Mouse (Mus musculus): Measurements from ENCODE around the gene Scn8a. TPM values are rescaled to one million over a fixed set of nuclear protein-coding genes. Genes with fewer than 3 reads are reported as not detected.

The Scn8a gene
- polyA plus RNA-seq, 1 experiment from 2014 or later: 12.7 TPM

GRCm38 (mm10) chr15:101052560-101053501 lies 183.2 kb downstream of the Scn8a start:
- peaks cover 14% of the 10 kb centered on the region for H3K27me3 ChIP-seq (ENCODE audit: control insufficient read depth, insufficient read depth, low read length)
- DNase-seq (ENCODE audit: low spot score) (peak; percentile 79), ATAC-seq (ENCODE audit: insufficient read depth, low FRiP score, low TSS enrichment) (no peak)
- no peak overlapping the region for H3K27ac ChIP-seq (ENCODE audit: low read depth, low read length)
- peak overlapping the region; percentile 41; the same call in 1 of the 2 replicates for H3K9ac ChIP-seq (ENCODE audit: low read length)
- peaks cover 16% of the 10 kb centered on the region for H3K4me1 ChIP-seq (ENCODE audit: control insufficient read depth, insufficient read depth, low read length)
- WGBS: 10% methylated on average over 103 of the region's 120 CpGs
- H3K36me3 ChIP-seq (ENCODE audit: control insufficient read depth, insufficient read depth, low read length): no peaks in the 10 kb centered on the region
- H3K4me2 ChIP-seq (ENCODE audit: low read depth): peak overlapping the region; percentile 50
- H3K9me3 ChIP-seq (ENCODE audit: control insufficient read depth, low read length): no peaks in the 10 kb centered on the region
- H3K4me3 ChIP-seq (ENCODE audit: low read depth, low read length): peak overlapping the region; percentile 27

- ATAC-seq (ENCODE audit: insufficient read depth, low FRiP score, low TSS enrichment) (no peak), DNase-seq (ENCODE audit: low spot score) (peak; percentile 33)
- no peak overlapping the region; the same call in 1 of the 2 replicates for H3K27ac ChIP-seq (ENCODE audit: low read depth, low read length)
- H3K4me3 ChIP-seq (ENCODE audit: low read depth, low read length): peak overlapping the region; percentile 27
- H3K4me2 ChIP-seq (ENCODE audit: low read depth): peak overlapping the region; percentile 50
- H3K9ac ChIP-seq (ENCODE audit: low read length): peak overlapping the region; percentile 41
- peaks cover 16% of the 10 kb centered on the region for H3K4me1 ChIP-seq (ENCODE audit: control insufficient read depth, insufficient read depth, low read length)
- no peaks in the 10 kb centered on the region for H3K36me3 ChIP-seq (ENCODE audit: control insufficient read depth, insufficient read depth, low read length)
- 8% methylated on average over 61 of the region's 65 CpGs for WGBS
- peaks cover 14% of the 10 kb centered on the region for H3K27me3 ChIP-seq (ENCODE audit: control insufficient read depth, insufficient read depth, low read length)
- H3K9me3 ChIP-seq (ENCODE audit: control insufficient read depth, low read length): no peaks in the 10 kb centered on the region
Observed at GRCm38 (mm10) chr15:101053832-101054459, 184.3 kb downstream of the Scn8a start.

GRCm38 (mm10) chr15:101054541-101054940 lies 184.9 kb downstream of the Scn8a start:
- no peak overlapping the region for H3K4me3 ChIP-seq (ENCODE audit: low read depth, low read length)

GRCm38 (mm10) chr15:101056225-101056624 lies 186.6 kb downstream of the Scn8a start:
- H3K4me2 ChIP-seq (ENCODE audit: low read depth): no peak overlapping the region
- H3K4me3 ChIP-seq (ENCODE audit: low read depth, low read length): no peak overlapping the region
- peak; percentile 61 for DNase-seq (ENCODE audit: low spot score)
- peak; percentile 63; the same call in 1 of the 2 replicates for ATAC-seq (ENCODE audit: insufficient read depth, low FRiP score, low TSS enrichment)
- no peak overlapping the region for H3K27ac ChIP-seq (ENCODE audit: low read depth, low read length)
- H3K9ac ChIP-seq (ENCODE audit: low read length): no peak overlapping the region
- WGBS: 42% methylated on average over 10 of the region's 10 CpGs
- H3K27me3 ChIP-seq (ENCODE audit: control insufficient read depth, insufficient read depth, low read length): peaks cover 14% of the 10 kb centered on the region
- peaks cover 28% of the 10 kb centered on the region for H3K4me1 ChIP-seq (ENCODE audit: control insufficient read depth, insufficient read depth, low read length)
- no peaks in the 10 kb centered on the region for H3K9me3 ChIP-seq (ENCODE audit: control insufficient read depth, low read length)
- H3K36me3 ChIP-seq (ENCODE audit: control insufficient read depth, insufficient read depth, low read length): no peaks in the 10 kb centered on the region

More at GRCm38 (mm10) chr15:101054541-101054940, 184.9 kb downstream of the Scn8a start:
- H3K4me1 ChIP-seq (ENCODE audit: control insufficient read depth, insufficient read depth, low read length): peaks cover 19% of the 10 kb centered on the region
- no peaks in the 10 kb centered on the region for H3K9me3 ChIP-seq (ENCODE audit: control insufficient read depth, low read length)
- H3K27ac ChIP-seq (ENCODE audit: low read depth, low read length): no peak overlapping the region
- no peak overlapping the region for H3K4me2 ChIP-seq (ENCODE audit: low read depth)
- peaks cover 14% of the 10 kb centered on the region for H3K27me3 ChIP-seq (ENCODE audit: control insufficient read depth, insufficient read depth, low read length)
- no peak for DNase-seq (ENCODE audit: low spot score)
- 69% methylated on average over 10 of the region's 10 CpGs for WGBS
- ATAC-seq (ENCODE audit: insufficient read depth, low FRiP score, low TSS enrichment): no peak
- no peaks in the 10 kb centered on the region for H3K36me3 ChIP-seq (ENCODE audit: control insufficient read depth, insufficient read depth, low read length)
- no peak overlapping the region for H3K9ac ChIP-seq (ENCODE audit: low read length)

GRCm38 (mm10) chr15:101059570-101060279 lies 190.1 kb downstream of the Scn8a start:
- H3K9me3 ChIP-seq (ENCODE audit: control insufficient read depth, low read length): no peaks in the 10 kb centered on the region
- no peaks in the 10 kb centered on the region for H3K36me3 ChIP-seq (ENCODE audit: control insufficient read depth, insufficient read depth, low read length)
- no peak overlapping the region for H3K4me3 ChIP-seq (ENCODE audit: low read depth, low read length)
- peak; percentile 41 for DNase-seq (ENCODE audit: low spot score)
- H3K4me2 ChIP-seq (ENCODE audit: low read depth): no peak overlapping the region
- WGBS: 38% methylated on average over 9 of the region's 9 CpGs
- no peaks in the 10 kb centered on the region; the same call in 1 of the 2 replicates for H3K27me3 ChIP-seq (ENCODE audit: control insufficient read depth, insufficient read depth, low read length)
- ATAC-seq (ENCODE audit: insufficient read depth, low FRiP score, low TSS enrichment): peak; percentile 35; the same call in 1 of the 2 replicates
- peaks cover 17% of the 10 kb centered on the region for H3K4me1 ChIP-seq (ENCODE audit: control insufficient read depth, insufficient read depth, low read length)
- peak overlapping the region; percentile 64; the same call in 1 of the 2 replicates for H3K27ac ChIP-seq (ENCODE audit: low read depth, low read length)
- H3K9ac ChIP-seq (ENCODE audit: low read length): peak overlapping the region; percentile 41

GRCm38 (mm10) chr15:101060280-101060852 lies 190.7 kb downstream of the Scn8a start:
- peak overlapping the region; percentile 41 for H3K9ac ChIP-seq (ENCODE audit: low read length)
- no peak for ATAC-seq (ENCODE audit: insufficient read depth, low FRiP score, low TSS enrichment)
- peaks cover 23% of the 10 kb centered on the region for H3K4me1 ChIP-seq (ENCODE audit: control insufficient read depth, insufficient read depth, low read length)

GRCm38 (mm10) chr15:101065069-101065468 lies 195.4 kb downstream of the Scn8a start:
- Histone ChIP-seq H3K36me3 (ENCODE audit: control insufficient read depth, insufficient read depth, low read length) (no peaks in the 10 kb centered on the region), H3K4me1 (ENCODE audit: control insufficient read depth, insufficient read depth, low read length) (peaks cover 63% of the 10 kb centered on the region), H3K4me3 (ENCODE audit: low read depth, low read length) (no peak overlapping the region), H3K27ac (ENCODE audit: low read depth, low read length) (peak overlapping the region; percentile 65), H3K9me3 (ENCODE audit: control insufficient read depth, low read length) (no peaks in the 10 kb centered on the region), H3K4me2 (ENCODE audit: low read depth) (peak overlapping the region; percentile 16), H3K9ac (ENCODE audit: low read length) (0 out of 2 replicates have a peak overlapping the region, but pooled peaks have one; percentile 0), H3K27me3 (ENCODE audit: control insufficient read depth, insufficient read depth, low read length) (no peaks in the 10 kb centered on the region)
- ATAC-seq (ENCODE audit: insufficient read depth, low FRiP score, low TSS enrichment) (no peak), DNase-seq (ENCODE audit: low spot score) (peak; percentile 31)
- whole genome bisulfite sequencing: 7% methylated on average over 6 of the region's 6 CpGs

More at GRCm38 (mm10) chr15:101060280-101060852, 190.7 kb downstream of the Scn8a start:
- Histone ChIP-seq H3K27ac (ENCODE audit: low read depth, low read length) (peak overlapping the region; percentile 64; the same call in 1 of the 2 replicates), H3K9me3 (ENCODE audit: control insufficient read depth, low read length) (no peaks in the 10 kb centered on the region), H3K27me3 (ENCODE audit: control insufficient read depth, insufficient read depth, low read length) (no peaks in the 10 kb centered on the region), H3K4me3 (ENCODE audit: low read depth, low read length) (no peak overlapping the region), H3K36me3 (ENCODE audit: control insufficient read depth, insufficient read depth, low read length) (no peaks in the 10 kb centered on the region), H3K4me2 (ENCODE audit: low read depth) (no peak overlapping the region)
- no peak for DNase-seq (ENCODE audit: low spot score)
- WGBS: 49% methylated on average over 11 of the region's 11 CpGs

- H3K4me2 ChIP-seq (ENCODE audit: low read depth): no peak overlapping the region
- peak; percentile 71 for DNase-seq (ENCODE audit: low spot score)
Observed at GRCm38 (mm10) chr15:101066364-101066847, 196.7 kb downstream of the Scn8a start.

More at GRCm38 (mm10) chr15:101066364-101066847, 196.7 kb downstream of the Scn8a start:
- H3K36me3 ChIP-seq (ENCODE audit: control insufficient read depth, insufficient read depth, low read length): no peaks in the 10 kb centered on the region
- peaks cover 71% of the 10 kb centered on the region for H3K4me1 ChIP-seq (ENCODE audit: control insufficient read depth, insufficient read depth, low read length)
- no peak overlapping the region for H3K4me3 ChIP-seq (ENCODE audit: low read depth, low read length)
- H3K9me3 ChIP-seq (ENCODE audit: control insufficient read depth, low read length): no peaks in the 10 kb centered on the region
- 4% methylated on average over 6 of the region's 6 CpGs for whole genome bisulfite sequencing
- peak overlapping the region; percentile 85 for H3K27ac ChIP-seq (ENCODE audit: low read depth, low read length)
- ATAC-seq (ENCODE audit: insufficient read depth, low FRiP score, low TSS enrichment): peak; percentile 74
- H3K27me3 ChIP-seq (ENCODE audit: control insufficient read depth, insufficient read depth, low read length): no peaks in the 10 kb centered on the region
- peak overlapping the region; percentile 35; the same call in 1 of the 2 replicates for H3K9ac ChIP-seq (ENCODE audit: low read length)

Measured in neural tube, embryonic 11.5 days (tissue).